Mouse (Mus musculus) liver, embryonic 11.5 days (tissue): ENCODE data around the gene Fpgt. TPM values are rescaled to one million over a fixed set of nuclear protein-coding genes. Genes with fewer than 3 reads are reported as not detected.

Source experiments
- ATAC-seq: fragments of 200-750 bp; cut with Nextera tagmentation; replicated peaks from 2 replicates; pipeline ENCODE4 v1.8.0; 2017; ENCODE audit warnings: moderate number of reproducible peaks, mild to moderate bottlenecking, moderate TSS enrichment, moderate library complexity; ENCODE audit not compliant: low FRiP score
- DNase-seq: peaks from one replicate; pipeline ENCODE4 v3.0.0-alpha.2; 2017; ENCODE audit warnings: low spot score
- H3K27ac ChIP-seq: fragments of 300-500 bp; sonication (generic); 2 replicates; pipeline ENCODE4 v1.5.1; 2014; ENCODE audit warnings: mild to moderate bottlenecking, low read depth, low read length, control low read depth
- H3K27me3 ChIP-seq: fragments of 300-500 bp; sonication (generic); replicated peaks from 2 replicates; pipeline ENCODE4 v1.6.1; 2014; ENCODE audit warnings: low read length, mixed read lengths; ENCODE audit not compliant: control insufficient read depth, insufficient read depth
- H3K36me3 ChIP-seq: fragments of 300-500 bp; sonication (generic); 2 replicates; pipeline ENCODE4 v1.6.1; 2014; ENCODE audit warnings: mild to moderate bottlenecking, low read length, moderate library complexity, mixed read lengths; ENCODE audit not compliant: control insufficient read depth, insufficient read depth
- H3K4me1 ChIP-seq: fragments of 300-500 bp; sonication (generic); replicated peaks from 2 replicates; pipeline ENCODE4 v1.6.1; 2014; ENCODE audit warnings: low read length, mixed read lengths; ENCODE audit not compliant: control insufficient read depth, insufficient read depth
- H3K4me2 ChIP-seq: fragments of 300-500 bp; sonication (generic); 2 replicates; pipeline ENCODE4 v1.6.1; 2014; ENCODE audit warnings: mild to moderate bottlenecking, control low read depth, moderate library complexity
- H3K4me3 ChIP-seq: fragments of 300-500 bp; sonication (generic); 2 replicates; pipeline ENCODE4 v1.5.1; 2014; ENCODE audit warnings: low read depth, low read length, control low read depth
- H3K9ac ChIP-seq: fragments of 300-500 bp; sonication (generic); 2 replicates; pipeline ENCODE4 v1.6.1; 2014; ENCODE audit warnings: low read depth, low read length, control low read depth
- H3K9me3 ChIP-seq: fragments of 300-500 bp; sonication (generic); 2 replicates; pipeline ENCODE4 v1.6.1; 2016; ENCODE audit warnings: low read length, inconsistent platforms, mixed read lengths; ENCODE audit not compliant: control insufficient read depth
- WGBS: fragments of 180-500 bp; shearing (Covaris S2); extraction: QIAGEN DNeasy Blood & Tissue Kit; methylation state at CpG from one replicate; pipeline ENCODE4 v1.1.7; 2014; 5-methylcytosine and 5-hydroxymethylcytosine counted together
- polyA plus RNA-seq: library from polyadenylated mRNA; unstranded; fragments of >200 nt; fragmentation: Nextera tagmentation; extraction: Ambion mirVana; gene quantifications from 2 replicates; pipeline ENCODE4 v1.2.1, GENCODE M21; 2014

Gene Fpgt
- 12.7 and 17.1 TPM in 2 replicates for polyA plus RNA-seq

DNA sequence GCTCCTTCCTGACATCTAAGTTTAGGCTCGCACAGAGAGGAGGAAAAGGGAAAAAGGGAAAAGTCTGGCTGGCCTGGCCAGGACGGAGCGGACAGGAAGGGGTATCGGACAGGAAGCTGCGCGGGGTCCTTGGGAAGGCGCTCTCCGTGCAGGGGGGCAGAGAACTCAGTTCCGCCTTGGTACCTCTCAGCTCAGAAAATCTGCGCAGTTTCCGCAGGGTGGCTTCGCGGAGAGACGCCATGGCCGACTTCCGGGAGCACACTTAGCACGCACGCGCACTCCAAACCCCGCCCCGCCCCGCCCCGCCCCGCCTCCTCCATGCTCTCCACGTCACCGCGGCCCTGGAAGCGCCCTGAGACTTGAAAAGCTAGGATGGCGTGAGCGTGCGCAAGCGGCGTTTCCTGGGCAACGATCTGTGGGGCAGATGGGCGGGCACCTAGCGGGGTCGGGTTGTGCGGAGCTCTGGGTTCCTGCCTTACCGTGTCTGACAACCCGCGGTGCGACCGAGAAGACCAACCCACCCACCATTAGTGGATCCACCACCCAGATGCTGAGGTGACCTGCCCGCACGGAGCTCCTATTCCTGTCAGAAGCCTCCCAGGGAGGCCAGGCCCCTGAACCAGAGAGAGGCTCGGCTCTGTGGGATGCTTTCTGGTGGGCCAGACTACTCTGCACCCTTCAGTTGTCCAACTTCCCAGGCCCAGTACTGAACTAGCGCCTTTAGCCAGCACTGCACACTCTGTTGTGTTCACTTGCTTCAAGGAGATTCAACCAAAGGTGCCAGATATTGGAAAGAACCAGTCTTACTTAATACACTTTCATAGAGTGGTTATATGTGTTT, at the start of gene Fpgt, which contains the start of gene Lrriq3:
Gene Fpgt, minus strand, starts transcription at position 288 of the 841 bp plus-strand sequence.
Gene Lrriq3, plus strand, starts transcription at position 319 of the 841 bp plus-strand sequence.
- peak; percentile 91 for DNase-seq

DNA sequence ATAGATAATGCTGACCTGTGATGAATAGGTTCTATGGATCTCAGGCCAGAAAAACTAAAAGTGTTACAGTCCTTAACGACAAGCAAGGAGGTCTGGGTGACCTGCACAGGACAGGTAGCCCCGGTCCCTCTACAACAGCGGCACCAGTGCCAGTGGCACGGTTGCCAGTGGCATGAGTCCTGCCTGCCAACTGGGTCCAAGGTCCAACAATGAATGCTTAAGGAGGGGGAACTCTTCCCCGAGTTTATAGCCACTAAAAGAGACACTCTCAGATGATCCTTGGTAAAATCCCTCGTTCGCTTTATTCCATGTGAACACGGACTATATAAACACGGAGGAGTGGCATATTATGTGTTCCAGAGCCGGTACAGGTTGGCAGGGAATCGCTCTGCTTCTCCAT, 47.8 kb upstream of the Fpgt start:
- Histone ChIP-seq H3K36me3 (no peaks in the 10 kb centered on the region), H3K27me3 (no peaks in the 10 kb centered on the region), H3K9me3 (no peaks in the 10 kb centered on the region), H3K9ac (no peak overlapping the region), H3K4me1 (no peaks in the 10 kb centered on the region), H3K4me2 (no peak overlapping the region), H3K4me3 (no peak overlapping the region), H3K27ac (no peak overlapping the region)
- no peak for DNase-seq
- WGBS, result 82% methylated on average over 11 of the region's 11 CpGs
- no peak for ATAC-seq

More for the DNA sequence above, at the start of gene Fpgt, which contains the start of gene Lrriq3:
- H3K4me1 ChIP-seq, result no peaks in the 10 kb centered on the region
- peak within 1 kb of the TSS; percentile 75 for H3K4me2 ChIP-seq
- H3K27me3 ChIP-seq, result no peaks in the 10 kb centered on the region
- peak within 1 kb of the TSS; percentile 54; the same call in 1 of the 2 replicates for H3K27ac ChIP-seq
- peak within 1 kb of the TSS; percentile 73 for H3K4me3 ChIP-seq
- H3K36me3 ChIP-seq, result no peaks in the 10 kb centered on the region
- peak within 1 kb of the TSS; percentile 70 for H3K9ac ChIP-seq
- 2% methylated on average over 47 of the region's 47 CpGs for WGBS
- ATAC-seq, result peak; percentile 98
- no peaks in the 10 kb centered on the region for H3K9me3 ChIP-seq

DNA sequence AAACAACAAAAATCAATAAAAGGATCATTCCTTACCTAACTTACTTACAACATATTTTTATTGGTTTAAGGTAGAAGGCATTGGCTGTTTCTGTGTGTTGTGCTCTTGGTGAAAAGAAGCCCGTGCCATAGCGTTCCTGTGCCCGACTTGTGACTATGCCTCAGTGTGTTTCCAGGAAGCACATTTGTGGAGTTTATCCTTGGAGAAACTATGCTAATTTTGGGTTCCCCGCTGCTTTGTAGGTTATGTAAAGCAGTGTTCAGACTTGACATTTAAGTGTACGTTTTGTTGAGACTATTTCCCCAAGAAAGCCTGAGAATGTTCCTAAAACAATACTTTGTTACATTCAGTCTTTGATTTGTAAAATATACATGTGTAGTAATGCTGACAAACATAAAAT, 44.5 kb upstream of the Fpgt start:
- Histone ChIP-seq H3K9me3 (no peaks in the 10 kb centered on the region), H3K9ac (no peak overlapping the region), H3K4me2 (no peak overlapping the region), H3K4me3 (no peak overlapping the region), H3K27ac (no peak overlapping the region), H3K36me3 (no peaks in the 10 kb centered on the region), H3K27me3 (no peaks in the 10 kb centered on the region), H3K4me1 (no peaks in the 10 kb centered on the region)
- 80% methylated on average over 5 of the region's 5 CpGs for WGBS
- ATAC-seq (no peak), DNase-seq (no peak)

DNA sequence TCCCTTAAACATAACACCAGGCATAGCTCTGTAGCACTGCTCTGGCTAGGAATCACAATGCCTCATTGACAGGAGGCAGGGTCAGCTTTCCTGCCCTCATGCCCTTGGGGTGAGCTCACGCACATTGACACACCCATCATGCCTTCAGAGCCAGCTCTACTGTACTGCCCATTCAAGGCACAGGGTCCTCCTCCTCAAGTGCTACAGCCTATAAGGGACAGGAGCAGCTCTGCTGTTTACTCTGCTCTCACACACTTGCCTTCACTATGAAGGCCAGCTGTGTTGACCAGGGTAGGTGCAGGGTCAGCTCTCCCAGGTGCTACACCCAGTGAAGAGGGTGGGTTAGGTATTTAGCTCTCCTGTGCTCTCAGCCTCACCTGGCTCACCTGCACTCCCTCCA, 12.8 kb upstream of the Fpgt start:
- Histone ChIP-seq H3K4me3 (no peak overlapping the region), H3K36me3 (no peaks in the 10 kb centered on the region), H3K4me1 (no peaks in the 10 kb centered on the region), H3K27me3 (no peaks in the 10 kb centered on the region), H3K27ac (no peak overlapping the region), H3K9ac (no peak overlapping the region), H3K4me2 (no peak overlapping the region), H3K9me3 (no peaks in the 10 kb centered on the region)
- ATAC-seq (no peak), DNase-seq (no peak)
- 60% methylated on average over 1 of the region's 1 CpGs for WGBS

DNA sequence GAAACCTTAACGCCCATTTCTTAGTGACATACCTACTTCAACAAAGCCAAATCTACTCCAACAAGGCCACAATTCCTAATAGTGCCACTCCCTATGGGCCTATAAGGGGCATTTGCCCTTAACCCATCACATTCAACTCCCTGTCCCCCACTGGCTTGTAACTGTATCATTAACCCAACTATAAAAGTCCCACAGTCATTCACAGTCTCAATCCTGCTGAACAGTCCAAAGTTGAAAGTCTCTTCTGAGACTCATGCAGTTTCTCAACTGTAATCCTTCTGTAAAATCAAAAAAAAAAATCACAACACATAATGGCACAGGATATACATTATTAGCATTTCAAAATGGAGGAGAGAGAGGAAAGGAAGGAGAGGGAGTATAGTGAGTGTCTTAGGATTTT, 6.1 kb upstream of the Fpgt start:
- Histone ChIP-seq H3K27me3 (no peaks in the 10 kb centered on the region), H3K4me2 (no peak overlapping the region), H3K36me3 (no peaks in the 10 kb centered on the region), H3K4me3 (no peak overlapping the region), H3K9ac (no peak overlapping the region), H3K27ac (no peak overlapping the region), H3K4me1 (no peaks in the 10 kb centered on the region), H3K9me3 (no peaks in the 10 kb centered on the region)
- DNase-seq, result no peak
- no peak for ATAC-seq
- WGBS, result 88% methylated on average over 1 of the region's 1 CpGs

DNA sequence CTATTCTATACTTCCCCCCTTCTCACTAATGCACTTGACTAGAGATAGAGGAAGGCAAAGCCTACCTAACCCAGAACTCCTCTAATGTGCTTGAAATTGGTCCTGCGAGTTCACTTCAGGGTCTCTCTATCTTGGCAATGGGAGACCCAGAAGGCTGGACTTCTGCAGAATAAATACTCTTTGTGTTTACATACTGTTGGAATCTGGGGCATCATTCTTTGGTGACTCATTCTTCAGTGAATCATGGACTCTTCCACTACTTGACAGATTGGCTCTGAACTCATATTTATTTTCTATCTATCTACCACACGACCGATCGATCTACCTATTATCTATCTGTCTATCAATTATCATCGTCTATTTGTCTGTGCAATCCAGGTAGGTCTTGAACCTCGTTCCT, 1.1 kb downstream of the Fpgt start:
- ATAC-seq, result no peak
- H3K9me3 ChIP-seq, result no peaks in the 10 kb centered on the region
- no peaks in the 10 kb centered on the region for H3K27me3 ChIP-seq
- no peak overlapping the region for H3K9ac ChIP-seq
- peaks cover 4% of the 10 kb centered on the region; the same call in 1 of the 2 replicates for H3K36me3 ChIP-seq
- no peaks in the 10 kb centered on the region for H3K4me1 ChIP-seq
- 89% methylated on average over 6 of the region's 6 CpGs for whole genome bisulfite sequencing
- peak overlapping the region; percentile 75 for H3K4me2 ChIP-seq
- H3K27ac ChIP-seq, result no peak overlapping the region
- H3K4me3 ChIP-seq, result peak overlapping the region; percentile 73; the same call in 1 of the 2 replicates
- DNase-seq, result no peak

DNA sequence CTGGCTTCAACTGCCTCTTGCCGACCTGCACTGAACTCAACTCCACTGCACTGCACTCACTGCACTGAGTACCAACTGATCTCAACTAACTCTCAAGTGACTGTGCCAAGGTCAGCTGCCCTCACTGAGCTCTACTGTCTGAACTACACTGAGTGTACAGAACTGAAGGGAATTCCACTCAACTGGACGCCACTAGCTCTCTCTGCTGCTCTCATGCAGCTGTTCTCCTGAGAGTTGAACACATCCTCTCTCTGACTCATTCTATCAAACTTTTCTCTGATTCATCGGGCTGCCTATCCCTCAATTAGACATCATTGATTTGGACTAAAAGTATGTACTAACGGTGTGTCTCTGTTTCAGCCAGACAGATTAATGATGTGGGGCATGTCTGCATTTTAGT, 15.3 kb downstream of the Fpgt start:
- no peaks in the 10 kb centered on the region for H3K27me3 ChIP-seq
- H3K4me1 ChIP-seq, result no peaks in the 10 kb centered on the region
- no peak overlapping the region for H3K4me2 ChIP-seq
- ATAC-seq (no peak), DNase-seq (no peak)
- H3K36me3 ChIP-seq, result no peaks in the 10 kb centered on the region
- WGBS, result 71% methylated on average over 4 of the region's 4 CpGs
- H3K9ac ChIP-seq, result no peak overlapping the region
- no peak overlapping the region for H3K4me3 ChIP-seq
- no peak overlapping the region for H3K27ac ChIP-seq
- no peaks in the 10 kb centered on the region for H3K9me3 ChIP-seq

DNA sequence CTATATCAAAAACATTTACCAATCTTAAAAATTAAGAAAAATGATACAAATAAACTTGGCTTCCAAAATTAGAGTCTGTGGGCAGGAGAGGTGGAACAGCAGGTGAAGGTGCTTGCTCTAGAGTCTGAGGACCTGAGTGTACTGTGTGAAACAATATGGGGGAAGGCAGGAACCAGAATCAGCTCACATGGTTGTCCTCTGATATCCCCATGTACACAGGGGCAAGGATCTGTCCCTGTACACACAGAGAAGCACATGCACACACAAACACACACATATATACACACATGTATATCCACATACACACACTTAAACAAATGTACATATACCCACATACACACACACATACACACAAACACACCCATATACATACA, 33.8 kb downstream of the Fpgt start:
- no peaks in the 10 kb centered on the region for H3K4me1 ChIP-seq
- no peak overlapping the region for H3K4me2 ChIP-seq
- H3K9me3 ChIP-seq, result no peaks in the 10 kb centered on the region
- ATAC-seq (no peak), DNase-seq (no peak)
- H3K36me3 ChIP-seq, result no peaks in the 10 kb centered on the region
- H3K27ac ChIP-seq, result no peak overlapping the region
- no peak overlapping the region for H3K9ac ChIP-seq
- no peak overlapping the region for H3K4me3 ChIP-seq
- H3K27me3 ChIP-seq, result no peaks in the 10 kb centered on the region
